Mouse (Mus musculus) CD4-positive, CD25-positive, alpha-beta regulatory T cell, adult 9 weeks (primary cell): ENCODE data around the gene Mup15. TPM values are rescaled to one million over a fixed set of nuclear protein-coding genes. Genes with fewer than 3 reads are reported as not detected.

Experiments used
- polyA plus RNA-seq: library from polyadenylated mRNA; unstranded; fragments of 100-300 nt; shearing (Covaris generic); gene quantifications from one replicate; pipeline ENCODE4 v1.2.1, GENCODE M21; 2017

Mup15 gene
- 0.35 TPM for polyA plus RNA-seq

DNA sequence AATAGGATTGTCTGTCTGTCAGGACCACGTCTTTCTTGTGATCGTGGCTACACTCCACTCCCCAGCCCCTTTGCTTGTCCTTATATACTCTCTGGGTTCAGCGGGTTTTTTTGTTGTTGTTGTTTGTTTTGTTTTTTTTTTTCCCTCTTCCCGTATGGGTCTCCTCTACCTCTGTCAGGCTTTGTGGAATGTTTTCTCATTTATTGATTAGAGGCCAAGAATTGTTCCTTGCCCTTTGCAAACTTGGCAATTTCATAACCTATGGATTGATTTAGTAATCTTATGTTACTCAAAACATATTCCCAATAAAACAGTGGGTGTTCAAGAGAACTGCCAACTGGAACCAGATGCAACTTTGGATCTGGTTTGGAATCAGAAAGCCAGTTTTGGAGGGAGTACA is at the start of gene Mup15:
Gene Mup15, minus strand, starts transcription at position 101 of the 400 bp plus-strand sequence.

Other genes starting within 250 kb of the Mup15 start
- not detected for gene Mup13, start 211.5 kb downstream of the Mup15 start, polyA plus RNA-seq
- not detected for gene Mup14, start 135.7 kb downstream of the Mup15 start, polyA plus RNA-seq
- gene Mup16, start 79.8 kb upstream of the Mup15 start, polyA plus RNA-seq: not detected
- not detected for gene Mup17, start 156.1 kb upstream of the Mup15 start, polyA plus RNA-seq
- gene Mup18, start 234.4 kb upstream of the Mup15 start, polyA plus RNA-seq: not detected